In the genomic region with DNA sequence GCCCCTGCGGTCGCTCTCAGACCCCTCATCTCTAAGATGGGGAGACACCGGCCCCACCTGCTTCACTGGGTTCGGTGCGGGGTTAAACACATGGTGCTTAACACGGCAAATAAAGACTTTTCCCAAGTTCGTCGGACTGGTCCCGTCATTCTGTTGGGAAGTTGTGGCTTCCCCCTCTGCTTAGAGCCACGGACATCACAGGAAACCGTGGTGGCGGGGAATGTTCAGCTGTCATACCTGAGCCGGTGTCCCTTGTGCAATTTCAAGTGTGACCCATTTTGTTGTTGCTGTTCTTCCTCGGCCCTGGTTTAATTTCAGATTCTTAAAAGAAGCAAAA, we compare ENCODE assay signal across 8 mouse cellular contexts. TPM values are rescaled to one million over a fixed set of nuclear protein-coding genes. Genes with fewer than 3 reads are reported as not detected.
DNase-seq lines count a peak whose midpoint lies in the region; ATAC-seq lines count a peak whose summit lies in the region.

No protein-coding gene starts in this region.

- no peak; the same call in 1 of the 2 replicates for ATAC-seq in limb, embryonic 11.5 days (ENCODE audit: insufficient number of reproducible peaks, low FRiP score, low TSS enrichment, low read depth)
- ATAC-seq in neural tube, embryonic 15.5 days (ENCODE audit: low FRiP score): peak; percentile 56; the same call in 1 of the 2 replicates

- peak overlapping the region; percentile 71 for H3K4me2 ChIP-seq in limb, embryonic 11.5 days (ENCODE audit: low read depth, severe bottlenecking)
- peak overlapping the region; percentile 72 for H3K4me2 ChIP-seq in neural tube, embryonic 15.5 days

- no peaks in the 10 kb centered on the region; the same call in 1 of the 2 replicates for H3K36me3 ChIP-seq in limb, embryonic 11.5 days (ENCODE audit: control insufficient read depth, insufficient read depth, low read length)
- H3K36me3 ChIP-seq in neural tube, embryonic 15.5 days: peaks cover 4% of the 10 kb centered on the region; the same call in 1 of the 2 replicates

- peak overlapping the region; percentile 98 for H3K4me3 ChIP-seq in limb, embryonic 11.5 days (ENCODE audit: low read depth, low read length)
- peak overlapping the region; percentile 96 for H3K4me3 ChIP-seq in neural tube, embryonic 15.5 days (replicated peaks)

- peak overlapping the region; percentile 76 for H3K9ac ChIP-seq in limb, embryonic 11.5 days (ENCODE audit: low read length)
- H3K9ac ChIP-seq in neural tube, embryonic 15.5 days (replicated peaks): peak overlapping the region; percentile 97

- under 1% methylated on average over 14 of the region's 14 CpGs for WGBS in limb, embryonic 11.5 days
- WGBS in neural tube, embryonic 15.5 days: 1% methylated on average over 14 of the region's 14 CpGs

- no peaks in the 10 kb centered on the region for H3K27me3 ChIP-seq in limb, embryonic 11.5 days (ENCODE audit: control insufficient read depth, insufficient read depth, low read length)
- no peaks in the 10 kb centered on the region for H3K27me3 ChIP-seq in neural tube, embryonic 15.5 days (replicated peaks)

- peak; percentile 11 for DNase-seq in embryo, embryonic 11 days
- no peak for DNase-seq in embryo, embryonic 9.5 days (ENCODE audit: extremely low spot score)
- DNase-seq in thymus, postnatal 0 days (ENCODE audit: low spot score): peak; percentile 26
- no peak for DNase-seq in thymus, postnatal 10 days (ENCODE audit: low spot score in 2 of 2)
- no peak for DNase-seq in limb, embryonic 11.5 days (ENCODE audit: low spot score)
- DNase-seq in cerebellum, adult 11 months: no peak
- DNase-seq in adrenal gland, adult 2 months: no peak

- peak overlapping the region; percentile 72; the same call in 1 of the 2 replicates for H3K27ac ChIP-seq in limb, embryonic 11.5 days (replicated peaks; ENCODE audit: low read depth, low read length)
- peak overlapping the region; percentile 93 for H3K27ac ChIP-seq in neural tube, embryonic 15.5 days (replicated peaks)

- peaks cover 10% of the 10 kb centered on the region for H3K4me1 ChIP-seq in limb, embryonic 11.5 days (ENCODE audit: control insufficient read depth, insufficient read depth, low read length)
- H3K4me1 ChIP-seq in neural tube, embryonic 15.5 days: peaks cover 26% of the 10 kb centered on the region

- H3K9me3 ChIP-seq in limb, embryonic 11.5 days (ENCODE audit: control insufficient read depth, low read length): no peaks in the 10 kb centered on the region
- no peaks in the 10 kb centered on the region for H3K9me3 ChIP-seq in neural tube, embryonic 15.5 days (replicated peaks)

RNA-seq across cellular contexts. Expression of a gene that starts 0.5 kb away (rescaled TPM):
- polyA plus RNA-seq in thymus, postnatal 0 days (2015; fragmentation: Nextera tagmentation; extraction: Ambion mirVana): 88.4 and 89.5 TPM in 2 replicates
- 131 and 137 TPM in 2 replicates for polyA plus RNA-seq in limb, embryonic 11.5 days (2014; fragmentation: Nextera tagmentation; extraction: Ambion mirVana)
- polyA plus RNA-seq in neural tube, embryonic 15.5 days (2015; fragmentation: Nextera tagmentation; extraction: Ambion mirVana): 95.8 and 103 TPM in 2 replicates
- total RNA-seq in adrenal gland, adult 2 months (2021): 10 to 100 TPM; 74.7 to 90.0 TPM
- polyA plus RNA-seq in adrenal gland, adult 2 months (2012; rRNA removed): 41.3 and 49.5 TPM in 2 replicates

Comparison
In these comparisons a context has a peak if more than half of its experiments do, and no peak if none do; other contexts are left out.
1. DNase-seq: peak in embryo, embryonic 11 days (single experiment) and thymus, postnatal 0 days (single experiment); none in embryo, embryonic 9.5 days (single experiment), thymus, postnatal 10 days (0 of 2), limb, embryonic 11.5 days (single experiment), cerebellum, adult 11 months (single experiment) and adrenal gland, adult 2 months (single experiment).